Mouse (Mus musculus): ENCODE results near the gene Cyfip2. TPM values are rescaled to one million over a fixed set of nuclear protein-coding genes. Genes with fewer than 3 reads are reported as not detected.
A peak's percentile ranks its signal among the peaks of the same experiment; 100 is the strongest.

The Cyfip2 gene
- polyA plus RNA-seq, 1 experiment from 2014 or later: 17.7 TPM

DNA sequence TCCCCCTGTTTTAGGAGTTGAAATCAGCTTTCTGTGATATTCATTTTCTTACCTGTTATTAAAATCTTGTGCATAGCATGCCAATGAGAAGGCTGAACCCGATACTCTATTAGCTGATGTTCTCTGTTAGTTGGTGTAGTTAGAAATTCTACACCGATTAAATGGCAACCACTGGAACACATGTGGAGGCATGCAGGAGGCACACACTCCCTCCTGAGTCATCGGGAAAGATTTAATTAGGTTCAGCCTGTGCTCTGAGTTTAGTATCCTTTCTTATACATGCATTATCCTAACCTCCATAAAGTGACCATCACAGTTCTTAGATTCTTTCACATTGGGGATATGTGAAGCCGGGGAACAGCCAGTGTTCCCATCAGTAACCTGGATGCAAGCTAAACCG lies 87.3 kb downstream of the Cyfip2 start:
- ATAC-seq (ENCODE audit: low FRiP score, low TSS enrichment): no peak
- Histone ChIP-seq H3K27ac (ENCODE audit: low read length) (no peak overlapping the region), H3K9me3 (ENCODE audit: low read length) (no peaks in the 10 kb centered on the region), H3K4me3 (ENCODE audit: low read length) (no peak overlapping the region), H3K36me3 (ENCODE audit: insufficient read depth, low read length) (peaks cover 10% of the 10 kb centered on the region; the same call in 1 of the 2 replicates), H3K9ac (replicated peaks; ENCODE audit: low read length) (no peak overlapping the region), H3K4me2 (replicated peaks; ENCODE audit: low read depth, low read length) (no peak overlapping the region), H3K4me1 (ENCODE audit: insufficient read depth, low read length) (no peaks in the 10 kb centered on the region), H3K27me3 (ENCODE audit: insufficient read depth, low read length) (no peaks in the 10 kb centered on the region)
- 71% methylated on average over 5 of the region's 5 CpGs for WGBS

DNA sequence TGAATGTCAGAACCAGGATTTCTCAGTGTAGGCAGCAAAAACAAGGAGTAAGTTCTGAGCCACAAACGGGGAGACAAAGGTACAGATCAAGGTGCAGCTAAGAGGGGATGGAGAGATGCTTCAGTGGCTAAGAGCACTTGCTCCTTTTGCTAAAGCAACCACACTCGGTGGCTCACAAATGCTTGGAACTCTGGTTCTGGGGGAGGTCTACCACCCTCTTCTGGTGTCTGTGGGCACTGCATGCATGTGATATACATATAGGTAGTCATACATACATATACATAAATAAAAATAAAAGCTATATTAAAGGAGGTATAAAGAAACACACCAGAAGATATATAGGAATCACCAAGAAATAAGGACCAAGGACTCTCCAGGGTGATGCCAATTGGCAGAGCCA lies 89.1 kb downstream of the Cyfip2 start:
- Histone ChIP-seq H3K4me3 (ENCODE audit: low read length) (no peak overlapping the region), H3K9ac (replicated peaks; ENCODE audit: low read length) (no peak overlapping the region), H3K9me3 (ENCODE audit: low read length) (no peaks in the 10 kb centered on the region), H3K36me3 (ENCODE audit: insufficient read depth, low read length) (peaks cover 10% of the 10 kb centered on the region; the same call in 1 of the 2 replicates), H3K27ac (ENCODE audit: low read length) (no peak overlapping the region), H3K4me2 (replicated peaks; ENCODE audit: low read depth, low read length) (no peak overlapping the region), H3K4me1 (ENCODE audit: insufficient read depth, low read length) (no peaks in the 10 kb centered on the region), H3K27me3 (ENCODE audit: insufficient read depth, low read length) (no peaks in the 10 kb centered on the region)
- 77% methylated on average over 2 of the region's 2 CpGs for WGBS
- no peak for ATAC-seq (ENCODE audit: low FRiP score, low TSS enrichment)

DNA sequence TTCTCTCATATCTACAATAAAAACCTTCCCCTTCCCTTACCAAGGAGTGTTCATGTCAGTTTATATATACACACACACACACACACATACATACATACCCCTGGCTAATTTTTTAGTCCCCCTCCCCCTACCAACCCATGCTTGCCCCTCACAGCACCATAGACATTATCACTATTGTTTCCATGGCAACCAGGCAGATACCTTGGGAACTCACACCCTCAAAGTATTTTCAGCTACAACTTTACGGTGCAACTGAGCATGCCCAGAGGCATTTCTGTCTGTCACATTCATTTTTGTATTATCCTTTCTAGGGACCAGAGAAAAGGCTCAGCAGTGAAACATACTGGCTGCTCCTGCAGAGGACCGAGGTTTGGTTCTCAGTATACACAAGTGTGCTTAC lies 92.4 kb downstream of the Cyfip2 start:
- Histone ChIP-seq H3K4me3 (ENCODE audit: low read length) (no peak overlapping the region), H3K4me2 (replicated peaks; ENCODE audit: low read depth, low read length) (no peak overlapping the region), H3K27me3 (ENCODE audit: insufficient read depth, low read length) (no peaks in the 10 kb centered on the region), H3K9ac (replicated peaks; ENCODE audit: low read length) (no peak overlapping the region), H3K27ac (ENCODE audit: low read length) (no peak overlapping the region), H3K4me1 (ENCODE audit: insufficient read depth, low read length) (peaks cover under 1% of the 10 kb centered on the region), H3K9me3 (ENCODE audit: low read length) (no peaks in the 10 kb centered on the region), H3K36me3 (ENCODE audit: insufficient read depth, low read length) (peaks cover 10% of the 10 kb centered on the region; the same call in 1 of the 2 replicates)
- ATAC-seq (ENCODE audit: low FRiP score, low TSS enrichment): no peak
- WGBS: 89% methylated on average over 2 of the region's 2 CpGs

DNA sequence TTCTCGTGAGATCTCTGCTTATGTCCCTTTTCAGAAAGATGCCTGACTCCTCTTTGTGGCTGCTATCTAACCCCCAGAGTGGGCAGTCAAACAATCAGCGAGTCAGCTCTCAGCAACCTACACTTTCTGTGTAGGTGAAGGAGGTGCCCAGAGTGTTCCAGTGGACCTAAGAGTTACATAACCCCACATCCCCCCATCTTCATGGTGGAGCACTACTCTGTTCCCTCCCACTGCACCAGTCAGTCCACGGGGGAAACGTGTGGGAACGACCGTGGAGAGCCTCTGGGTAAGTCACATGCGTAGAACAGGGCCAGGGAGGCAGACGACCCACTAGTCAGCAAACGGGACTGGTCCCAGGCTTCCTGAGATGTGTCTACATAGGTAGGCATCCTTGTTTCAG lies 93.3 kb downstream of the Cyfip2 start:
- Histone ChIP-seq H3K27me3 (ENCODE audit: insufficient read depth, low read length) (no peaks in the 10 kb centered on the region), H3K4me1 (ENCODE audit: insufficient read depth, low read length) (peaks cover 9% of the 10 kb centered on the region), H3K4me3 (ENCODE audit: low read length) (no peak overlapping the region), H3K4me2 (replicated peaks; ENCODE audit: low read depth, low read length) (no peak overlapping the region), H3K9ac (replicated peaks; ENCODE audit: low read length) (no peak overlapping the region), H3K9me3 (ENCODE audit: low read length) (no peaks in the 10 kb centered on the region), H3K36me3 (ENCODE audit: insufficient read depth, low read length) (peaks cover 10% of the 10 kb centered on the region; the same call in 1 of the 2 replicates), H3K27ac (ENCODE audit: low read length) (no peak overlapping the region)
- WGBS: 79% methylated on average over 9 of the region's 9 CpGs
- no peak for ATAC-seq (ENCODE audit: low FRiP score, low TSS enrichment)

DNA sequence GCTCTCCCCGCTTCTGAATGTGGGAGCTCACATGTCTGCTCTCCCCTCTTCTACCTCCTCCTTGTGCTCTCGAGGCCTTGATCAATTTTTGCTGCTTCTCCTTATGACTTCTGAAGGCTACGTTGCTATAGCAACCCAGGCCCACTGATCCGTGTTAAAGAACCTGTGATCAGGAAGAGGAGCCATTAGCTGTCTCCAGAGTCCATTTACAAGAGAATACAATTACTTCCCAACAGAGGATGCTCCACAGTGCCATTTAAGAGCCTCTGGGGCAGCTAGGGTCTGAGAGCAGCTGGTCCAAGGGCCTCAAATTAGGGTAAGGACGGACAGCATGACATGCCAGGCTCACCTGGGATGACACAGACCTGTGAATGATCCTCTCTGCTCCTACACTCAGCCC lies 94.1 kb downstream of the Cyfip2 start:
- 27% methylated on average over 5 of the region's 5 CpGs for WGBS
- no peak for ATAC-seq (ENCODE audit: low FRiP score, low TSS enrichment)
- no peak overlapping the region for H3K4me3 ChIP-seq (ENCODE audit: low read length)
- H3K9me3 ChIP-seq (ENCODE audit: low read length): no peaks in the 10 kb centered on the region
- H3K27me3 ChIP-seq (ENCODE audit: insufficient read depth, low read length): no peaks in the 10 kb centered on the region
- no peak overlapping the region for H3K27ac ChIP-seq (ENCODE audit: low read length)
- H3K4me2 ChIP-seq (replicated peaks; ENCODE audit: low read depth, low read length): no peak overlapping the region
- peaks cover 10% of the 10 kb centered on the region; the same call in 1 of the 2 replicates for H3K36me3 ChIP-seq (ENCODE audit: insufficient read depth, low read length)
- no peak overlapping the region for H3K9ac ChIP-seq (replicated peaks; ENCODE audit: low read length)
- H3K4me1 ChIP-seq (ENCODE audit: insufficient read depth, low read length): peaks cover 13% of the 10 kb centered on the region

DNA sequence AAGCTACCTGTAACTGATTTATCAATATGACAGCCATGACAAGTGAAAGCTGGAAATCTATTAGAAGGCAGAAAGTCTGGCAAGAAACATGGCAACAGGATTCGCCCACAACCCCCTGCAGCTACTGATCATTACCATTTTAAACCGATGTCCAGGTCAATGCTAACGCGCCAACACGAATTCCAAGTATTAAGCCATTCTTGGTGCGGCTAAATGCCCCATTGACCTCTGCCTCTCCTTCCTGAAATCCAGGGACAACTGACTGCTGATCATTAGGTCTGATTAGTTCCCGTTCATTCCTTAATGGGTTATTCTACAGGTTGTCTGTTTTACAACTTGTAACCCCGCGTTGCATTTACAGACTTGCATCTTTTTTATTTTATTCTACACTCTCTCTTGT lies 95.0 kb downstream of the Cyfip2 start:
- H3K36me3 ChIP-seq (ENCODE audit: insufficient read depth, low read length): peaks cover 6% of the 10 kb centered on the region; the same call in 1 of the 2 replicates
- H3K4me2 ChIP-seq (replicated peaks; ENCODE audit: low read depth, low read length): no peak overlapping the region
- peaks cover 21% of the 10 kb centered on the region for H3K4me1 ChIP-seq (ENCODE audit: insufficient read depth, low read length)
- no peak overlapping the region for H3K27ac ChIP-seq (ENCODE audit: low read length)
- 79% methylated on average over 9 of the region's 9 CpGs for WGBS
- H3K9me3 ChIP-seq (ENCODE audit: low read length): no peaks in the 10 kb centered on the region
- no peak overlapping the region for H3K9ac ChIP-seq (replicated peaks; ENCODE audit: low read length)
- H3K4me3 ChIP-seq (ENCODE audit: low read length): no peak overlapping the region
- H3K27me3 ChIP-seq (ENCODE audit: insufficient read depth, low read length): no peaks in the 10 kb centered on the region
- no peak for ATAC-seq (ENCODE audit: low FRiP score, low TSS enrichment)

DNA sequence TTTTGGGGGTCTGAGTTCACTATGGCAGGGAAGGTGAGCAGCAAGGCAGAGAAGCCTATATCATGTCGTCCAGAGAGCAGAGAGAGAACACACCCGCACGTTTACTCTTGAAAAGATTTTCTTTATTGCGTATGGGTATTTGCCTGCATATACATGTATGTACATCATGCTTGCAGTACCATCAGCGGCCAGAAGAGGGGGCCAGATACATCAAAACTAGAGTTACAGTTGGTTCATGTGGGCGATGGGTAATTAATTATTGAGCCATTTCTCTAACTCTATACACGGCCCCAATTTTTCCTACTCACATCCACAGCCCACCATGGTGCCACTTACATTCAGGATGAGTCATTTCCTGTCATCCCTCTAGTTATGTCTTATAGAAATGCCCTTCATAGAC lies 96.0 kb downstream of the Cyfip2 start:
- no peak overlapping the region for H3K9ac ChIP-seq (replicated peaks; ENCODE audit: low read length)
- no peak overlapping the region for H3K4me3 ChIP-seq (ENCODE audit: low read length)
- no peaks in the 10 kb centered on the region for H3K9me3 ChIP-seq (ENCODE audit: low read length)
- no peaks in the 10 kb centered on the region for H3K27me3 ChIP-seq (ENCODE audit: insufficient read depth, low read length)
- peaks cover 28% of the 10 kb centered on the region for H3K4me1 ChIP-seq (ENCODE audit: insufficient read depth, low read length)
- 76% methylated on average over 7 of the region's 7 CpGs for WGBS
- no peak overlapping the region for H3K27ac ChIP-seq (ENCODE audit: low read length)
- ATAC-seq (ENCODE audit: low FRiP score, low TSS enrichment): no peak
- H3K36me3 ChIP-seq (ENCODE audit: insufficient read depth, low read length): peaks cover 6% of the 10 kb centered on the region; the same call in 1 of the 2 replicates
- no peak overlapping the region for H3K4me2 ChIP-seq (replicated peaks; ENCODE audit: low read depth, low read length)

DNA sequence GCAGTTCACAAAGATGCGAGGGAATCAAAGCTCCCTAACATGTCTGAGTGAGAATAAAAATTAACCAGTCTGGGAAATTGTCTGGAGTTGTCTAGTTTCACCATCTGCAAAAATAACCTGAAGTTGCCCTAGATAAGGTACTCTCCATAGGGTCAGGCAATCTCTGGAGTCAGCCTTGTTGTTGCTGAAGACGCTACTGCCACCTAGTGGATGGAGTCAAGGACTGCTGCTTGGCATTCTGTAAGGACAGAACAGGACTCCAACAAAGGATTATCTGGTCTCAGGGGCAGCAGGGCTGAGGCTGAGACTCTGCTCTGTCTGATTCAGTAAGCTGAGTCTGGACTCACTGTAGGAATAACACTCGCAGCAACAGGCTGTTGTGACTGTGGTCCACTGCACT lies 97.3 kb downstream of the Cyfip2 start:
- Histone ChIP-seq H3K27ac (ENCODE audit: low read length) (peak overlapping the region; percentile 89; the same call in 1 of the 2 replicates), H3K27me3 (ENCODE audit: insufficient read depth, low read length) (no peaks in the 10 kb centered on the region), H3K4me3 (ENCODE audit: low read length) (no peak overlapping the region), H3K9me3 (ENCODE audit: low read length) (no peaks in the 10 kb centered on the region), H3K4me2 (replicated peaks; ENCODE audit: low read depth, low read length) (no peak overlapping the region), H3K4me1 (ENCODE audit: insufficient read depth, low read length) (peaks cover 35% of the 10 kb centered on the region), H3K9ac (replicated peaks; ENCODE audit: low read length) (0 out of 2 replicates have a peak overlapping the region, but pooled peaks have one; percentile 40), H3K36me3 (ENCODE audit: insufficient read depth, low read length) (no peaks in the 10 kb centered on the region)
- 13% methylated on average over 3 of the region's 3 CpGs for WGBS
- peak; percentile 55; the same call in 1 of the 2 replicates for ATAC-seq (ENCODE audit: low FRiP score, low TSS enrichment)

DNA sequence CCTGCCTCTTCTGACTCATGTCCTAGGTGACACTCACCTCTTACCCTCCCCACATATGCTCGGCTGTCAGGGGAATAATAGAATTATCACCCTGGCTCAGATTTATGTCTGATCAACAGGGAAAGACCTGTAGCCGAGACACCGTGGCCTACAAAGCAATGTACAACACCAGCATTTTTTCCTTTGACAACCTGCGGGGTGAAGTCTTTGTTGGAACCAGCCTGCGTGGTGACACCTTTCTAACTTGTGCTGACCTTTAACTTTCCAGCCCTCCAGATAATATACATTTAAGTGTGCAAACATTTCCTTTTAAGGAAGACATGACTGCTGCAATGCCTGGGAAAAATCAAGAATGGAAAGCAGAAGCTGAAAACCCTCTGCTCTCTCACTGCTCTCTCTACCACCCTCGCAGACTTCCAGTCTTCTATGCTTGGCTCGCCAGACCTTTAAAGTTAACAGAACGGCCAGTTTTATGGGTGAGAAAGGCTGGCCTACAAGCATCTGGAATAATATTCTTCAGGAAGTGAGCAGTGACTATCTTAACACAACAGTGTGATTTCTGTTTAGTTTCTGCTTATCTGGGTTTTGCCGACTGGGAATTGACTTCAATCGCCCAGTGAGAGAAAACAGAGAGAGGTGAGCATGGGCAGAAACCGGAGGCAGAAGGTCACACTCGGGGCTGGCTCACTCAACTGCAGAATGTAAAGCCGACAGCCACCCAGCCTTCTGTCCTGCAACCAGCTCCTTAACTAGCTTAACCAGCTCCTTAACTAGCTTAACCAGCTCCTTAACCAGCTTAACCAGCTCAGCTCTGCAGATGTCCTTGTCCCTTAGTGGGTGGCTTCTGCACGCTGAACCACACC lies 98.1 kb downstream of the Cyfip2 start:
- peak overlapping the region; percentile 40; the same call in 1 of the 2 replicates for H3K9ac ChIP-seq (replicated peaks; ENCODE audit: low read length)
- ATAC-seq (ENCODE audit: low FRiP score, low TSS enrichment): no peak
- no peaks in the 10 kb centered on the region for H3K27me3 ChIP-seq (ENCODE audit: insufficient read depth, low read length)
- H3K27ac ChIP-seq (ENCODE audit: low read length): peak overlapping the region; percentile 89
- no peak overlapping the region for H3K4me3 ChIP-seq (ENCODE audit: low read length)
- no peaks in the 10 kb centered on the region for H3K36me3 ChIP-seq (ENCODE audit: insufficient read depth, low read length)
- peaks cover 35% of the 10 kb centered on the region for H3K4me1 ChIP-seq (ENCODE audit: insufficient read depth, low read length)
- no peak overlapping the region for H3K4me2 ChIP-seq (replicated peaks; ENCODE audit: low read depth, low read length)
- H3K9me3 ChIP-seq (ENCODE audit: low read length): no peaks in the 10 kb centered on the region
- 33% methylated on average over 14 of the region's 14 CpGs for WGBS

DNA sequence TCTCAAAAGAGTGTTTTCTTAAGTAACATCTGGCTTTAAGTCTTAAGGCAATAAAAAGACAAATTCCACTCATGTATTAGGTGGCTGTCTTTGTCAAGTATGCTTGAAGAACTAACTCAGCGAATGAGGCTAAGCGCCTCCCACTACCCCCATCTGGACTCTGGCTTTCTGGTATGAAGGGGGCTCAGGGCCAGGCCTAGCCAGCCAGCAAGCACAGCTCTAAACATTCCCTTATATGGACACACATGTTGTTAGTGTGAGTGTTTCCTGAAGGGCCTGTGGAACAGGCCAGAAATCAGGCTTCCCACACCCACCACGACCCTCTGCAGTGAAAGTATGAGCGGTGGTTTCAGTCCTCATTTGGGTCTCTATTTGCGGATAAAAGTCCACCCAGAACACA lies 98.8 kb downstream of the Cyfip2 start:
- H3K36me3 ChIP-seq (ENCODE audit: insufficient read depth, low read length): no peaks in the 10 kb centered on the region
- WGBS: 54% methylated on average over 5 of the region's 5 CpGs
- H3K4me1 ChIP-seq (ENCODE audit: insufficient read depth, low read length): peaks cover 35% of the 10 kb centered on the region
- no peaks in the 10 kb centered on the region for H3K27me3 ChIP-seq (ENCODE audit: insufficient read depth, low read length)
- no peak overlapping the region for H3K4me3 ChIP-seq (ENCODE audit: low read length)
- H3K27ac ChIP-seq (ENCODE audit: low read length): peak overlapping the region; percentile 89
- ATAC-seq (ENCODE audit: low FRiP score, low TSS enrichment): peak; percentile 88
- no peak overlapping the region for H3K4me2 ChIP-seq (replicated peaks; ENCODE audit: low read depth, low read length)
- H3K9me3 ChIP-seq (ENCODE audit: low read length): no peaks in the 10 kb centered on the region
- H3K9ac ChIP-seq (replicated peaks; ENCODE audit: low read length): no peak overlapping the region
